Mouse (Mus musculus): ENCODE measurements around the gene Hist2h2be.
"Not testable (repeated sequence)": the region's sequence is repeated elsewhere in the genome, so short reads cannot be mapped to it uniquely, and the experiment has no call there.

Hist2h2be gene

DNA sequence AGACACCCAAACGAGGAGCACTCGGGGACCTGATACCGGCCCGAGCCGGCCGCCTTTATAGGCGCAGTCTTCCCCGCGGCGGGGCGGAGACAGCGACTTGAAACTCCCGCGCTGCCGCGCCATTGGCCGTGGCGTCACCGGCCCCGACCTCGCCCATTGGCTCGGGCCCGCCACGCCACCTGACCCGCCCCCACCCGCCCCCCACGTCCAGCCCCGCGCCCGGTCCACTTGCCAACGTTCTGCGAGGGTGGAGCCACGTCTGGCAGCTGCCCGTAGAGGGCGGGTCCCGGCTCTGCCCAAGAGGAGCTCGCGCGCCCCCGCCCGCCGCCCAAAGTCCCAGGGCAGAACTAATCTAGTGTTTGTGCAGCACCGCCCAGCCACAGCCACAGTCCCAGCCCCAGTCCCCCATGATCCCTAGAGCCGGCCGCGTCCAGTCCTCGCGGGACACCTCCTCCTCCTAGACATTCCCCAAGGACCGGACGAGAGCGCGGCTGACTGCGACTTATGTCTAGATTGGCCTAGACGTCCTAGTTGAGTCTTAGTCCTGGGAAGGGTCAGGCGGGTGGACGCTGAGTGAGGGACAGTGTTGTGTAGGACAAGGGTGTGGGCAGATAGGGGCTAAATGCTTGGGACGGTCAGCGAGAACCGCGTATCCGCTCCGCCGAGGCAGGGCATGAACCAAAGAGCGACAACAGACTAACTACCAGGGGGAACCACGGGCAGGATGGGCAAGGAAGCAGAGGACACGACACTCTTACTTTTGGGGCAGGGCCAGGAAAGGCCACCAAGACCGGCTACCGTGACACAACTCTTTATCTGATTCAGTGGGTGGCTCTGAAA, 18.3 kb downstream of the Hist2h2be start, which contains the start of gene Hist2h3c2:
Gene Hist2h3c2, minus strand, starts transcription at position 174 of the 840 bp plus-strand sequence.
- DNase-seq (ENCODE audit: low spot score in 2 of 2), result not testable (repeated sequence)

DNA sequence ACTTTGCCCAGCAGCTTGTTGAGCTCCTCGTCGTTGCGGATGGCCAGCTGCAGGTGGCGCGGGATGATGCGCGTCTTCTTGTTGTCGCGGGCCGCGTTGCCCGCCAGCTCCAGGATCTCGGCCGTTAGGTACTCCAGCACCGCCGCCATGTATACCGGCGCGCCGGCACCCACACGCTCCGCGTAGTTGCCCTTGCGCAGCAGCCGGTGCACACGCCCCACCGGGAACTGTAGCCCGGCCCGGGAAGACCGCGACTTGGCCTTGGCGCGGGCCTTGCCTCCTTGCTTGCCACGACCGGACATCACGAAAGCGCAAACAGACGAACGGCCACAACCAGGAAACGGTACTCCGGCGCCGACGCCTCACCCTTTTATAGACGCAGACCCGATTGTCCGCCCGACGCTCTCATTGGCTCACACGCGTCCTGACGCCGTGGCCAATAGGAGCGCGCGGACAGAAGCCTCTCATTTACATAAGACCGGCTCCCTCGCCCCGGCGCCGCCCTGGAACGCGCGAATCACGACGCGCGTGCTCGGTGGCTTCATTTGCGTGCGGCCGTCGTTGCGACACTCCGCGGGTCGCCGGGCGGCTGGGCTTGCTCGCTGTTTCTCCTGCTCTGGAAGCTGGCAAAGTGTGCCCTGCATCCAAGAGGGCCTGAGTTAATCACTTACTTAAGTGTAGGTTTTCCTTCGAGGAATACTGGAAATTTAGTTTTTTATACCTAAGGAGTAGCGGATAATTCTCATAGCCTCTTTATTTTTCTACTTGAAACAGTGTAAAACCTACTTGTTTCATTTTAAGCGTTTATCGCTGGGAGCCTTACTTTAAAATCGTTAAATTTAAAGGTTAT, 19.3 kb downstream of the Hist2h2be start, which contains the start of gene Hist2h2aa2:
Gene Hist2h2aa2, minus strand, starts transcription at position 328 of the 850 bp plus-strand sequence.
- DNase-seq (ENCODE audit: low spot score in 2 of 2), result peak; percentile 92 to 94

DNA sequence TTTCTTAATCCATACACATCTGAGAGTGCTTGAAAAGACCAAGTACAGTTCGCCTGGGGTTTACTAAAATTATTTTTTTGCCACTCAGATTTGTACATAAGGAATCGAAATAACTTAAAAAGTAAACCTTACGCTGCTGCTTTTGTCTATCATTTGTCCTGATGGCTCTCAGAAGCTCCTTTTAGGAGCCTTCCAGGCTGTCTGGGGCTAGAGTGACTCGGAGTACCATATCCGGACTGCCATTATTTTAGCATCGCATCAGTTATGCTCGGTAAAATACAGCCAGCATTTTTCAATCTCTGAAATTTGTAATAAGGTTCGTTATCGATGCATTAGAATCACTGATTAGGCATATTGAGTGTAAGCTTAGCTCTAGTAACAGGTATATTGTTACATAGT, 19.9 kb downstream of the Hist2h2be start:
- DNase-seq (ENCODE audit: low spot score in 2 of 2), result no peak

- DNase-seq (ENCODE audit: low spot score in 2 of 2), result no peak
These were observed 23.1 kb downstream of the Hist2h2be start for GRCm38 (mm10) chr3:96243921-96244572.

- peak; percentile 84 to 85 for DNase-seq (ENCODE audit: low spot score in 2 of 2)
These were observed 24.3 kb downstream of the Hist2h2be start, which contains the start of gene Hist2h2aa1 for GRCm38 (mm10) chr3:96245003-96245886. TSS of gene Hist2h2aa1 (plus strand) at chr3:96245497.

GRCm38 (mm10) chr3:96246018-96246417, 25.1 kb downstream of the Hist2h2be start:
- not testable (repeated sequence) for DNase-seq (ENCODE audit: low spot score in 2 of 2)

DNA sequence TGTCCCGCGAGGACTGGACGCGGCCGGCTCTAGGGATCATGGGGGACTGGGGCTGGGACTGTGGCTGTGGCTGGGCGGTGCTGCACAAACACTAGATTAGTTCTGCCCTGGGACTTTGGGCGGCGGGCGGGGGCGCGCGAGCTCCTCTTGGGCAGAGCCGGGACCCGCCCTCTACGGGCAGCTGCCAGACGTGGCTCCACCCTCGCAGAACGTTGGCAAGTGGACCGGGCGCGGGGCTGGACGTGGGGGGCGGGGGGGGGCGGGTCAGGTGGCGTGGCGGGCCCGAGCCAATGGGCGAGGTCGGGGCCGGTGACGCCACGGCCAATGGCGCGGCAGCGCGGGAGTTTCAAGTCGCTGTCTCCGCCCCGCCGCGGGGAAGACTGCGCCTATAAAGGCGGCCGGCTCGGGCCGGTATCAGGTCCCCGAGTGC, 25.5 kb downstream of the Hist2h2be start, which contains the start of gene Hist2h3c1:
Gene Hist2h3c1, plus strand, starts transcription at position 259 of the 430 bp plus-strand sequence.
- DNase-seq (ENCODE audit: low spot score in 2 of 2), result not testable (repeated sequence)

- no peak for DNase-seq (ENCODE audit: low spot score in 2 of 2)
These were observed 26.6 kb downstream of the Hist2h2be start for GRCm38 (mm10) chr3:96247356-96248140.

GRCm38 (mm10) chr3:96248141-96249033, 27.5 kb downstream of the Hist2h2be start:
- DNase-seq (ENCODE audit: low spot score in 2 of 2), result no peak

- no peak for DNase-seq (ENCODE audit: low spot score in 2 of 2)
These were observed 28.1 kb downstream of the Hist2h2be start for GRCm38 (mm10) chr3:96249034-96249345.

DNA sequence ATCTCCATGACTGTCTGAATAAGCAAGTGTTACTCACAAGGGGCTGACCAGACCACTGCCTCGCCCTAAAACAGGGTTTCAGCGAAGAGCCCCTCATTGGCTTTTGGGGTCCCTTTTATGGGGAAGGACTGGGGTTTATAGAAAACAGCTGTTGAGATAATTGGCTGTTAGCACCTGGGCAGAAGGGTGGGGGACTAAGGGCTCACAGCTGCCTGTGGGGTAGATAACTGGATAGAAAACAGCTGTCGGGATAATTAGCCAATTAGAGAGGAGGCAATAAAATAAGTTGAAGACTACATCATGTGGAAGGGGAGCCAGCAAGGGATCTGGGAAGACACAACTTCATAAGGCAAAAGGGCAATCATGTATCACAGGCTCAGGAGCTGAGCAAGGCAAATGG, 30.0 kb downstream of the Hist2h2be start:
- DNase-seq (ENCODE audit: low spot score in 2 of 2), result no peak

GRCm38 (mm10) chr3:96251787-96252186, 30.9 kb downstream of the Hist2h2be start:
- DNase-seq (ENCODE audit: low spot score in 2 of 2), result no peak

GRCm38 (mm10) chr3:96254683-96255355, 33.9 kb downstream of the Hist2h2be start:
- no peak for DNase-seq (ENCODE audit: low spot score in 2 of 2)

- no peak for DNase-seq (ENCODE audit: low spot score in 2 of 2)
These were observed 35.1 kb downstream of the Hist2h2be start for GRCm38 (mm10) chr3:96255926-96256593.

GRCm38 (mm10) chr3:96257190-96257589, 36.3 kb downstream of the Hist2h2be start:
- no peak for DNase-seq (ENCODE audit: low spot score in 2 of 2)

GRCm38 (mm10) chr3:96260220-96260619, 39.3 kb downstream of the Hist2h2be start:
- no peak for DNase-seq (ENCODE audit: low spot score in 2 of 2)

DNA sequence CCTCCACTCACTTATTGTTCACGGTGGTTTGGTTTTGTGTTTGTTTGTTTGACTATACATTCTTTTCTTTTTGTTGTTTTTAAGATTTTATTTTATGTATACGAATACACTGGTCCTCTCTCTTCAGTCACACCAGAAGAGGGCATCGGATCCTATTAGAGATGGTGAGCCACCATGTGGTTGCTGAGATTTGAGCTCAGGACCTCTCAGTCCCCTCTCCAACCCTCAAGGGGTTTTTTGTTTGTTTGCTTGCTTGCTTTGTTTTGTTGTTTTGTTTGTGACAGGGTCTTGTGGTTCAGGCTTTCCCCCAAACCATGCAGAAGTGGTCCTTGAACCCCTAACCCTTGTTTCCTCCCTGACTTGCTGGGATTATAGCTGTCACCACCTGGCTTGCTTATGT, 40.7 kb downstream of the Hist2h2be start:
- no peak for DNase-seq (ENCODE audit: low spot score in 2 of 2)

All from right cerebral cortex, postnatal 36 days (tissue).